22 mouse cellular contexts compared by ENCODE assay signal in the genomic region with DNA sequence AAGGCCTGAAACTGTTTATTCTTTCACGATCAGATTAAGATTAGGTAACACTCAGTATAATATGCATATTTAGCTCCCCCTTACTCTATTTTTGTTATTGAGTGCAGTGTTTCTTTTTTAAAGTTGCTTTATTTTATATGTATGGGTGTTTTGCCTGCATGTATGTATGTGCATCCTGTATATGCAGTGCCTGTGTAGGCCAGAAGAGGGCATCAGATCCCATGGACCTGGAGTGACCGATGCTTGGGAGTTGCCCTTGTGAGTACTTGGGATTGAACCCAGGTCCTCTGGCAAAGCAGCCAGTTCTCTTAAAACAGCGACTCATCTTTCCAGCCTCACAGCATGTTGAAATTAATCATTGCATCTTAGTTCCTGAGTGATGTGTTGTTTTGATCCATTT. TPM values are rescaled to one million over a fixed set of nuclear protein-coding genes. Genes with fewer than 3 reads are reported as not detected.
DNase-seq lines count a peak whose midpoint lies in the region; TF ChIP-seq lines count a peak whose summit lies in the region.
"Had no signal": no experiment of that assay in that cellular context is flagged by ENCODE, and none has a peak within 500 bp of the region (broad histone marks: within the 10 kb centered on the region; RNA-seq: fewer than 3 reads in every experiment).

No protein-coding gene starts in this region.

- no peak for DNase-seq in gastrocnemius, adult 2 months
- DNase-seq in gastrocnemius, postnatal 14 days, result no peak
- DNase-seq in left cerebral cortex, adult 2 months (ENCODE audit: extremely low spot score in 1 of 2, low spot score in 2 of 2), result no peak
- no peak for DNase-seq in left cerebral cortex, postnatal 36 days (ENCODE audit: low spot score in 2 of 2)
- DNase-seq in 3T3-L1 (ENCODE audit: low read depth, low spot score) (peak; percentile 25), MEL (ENCODE audit: low read depth, low spot score) (no peak)
- DNase-seq in c-Kit-positive CD71-positive TER-119-positive erythroid progenitor cells, embryonic 14.5 days (ENCODE audit: low spot score), result no peak
- no peak for DNase-seq in natural killer cell, adult 2 months (ENCODE audit: low spot score in 2 of 2)
- DNase-seq: adrenal gland, postnatal 36 days; cerebellum, adult 18-20 months; cerebellum, postnatal 36 days; heart, postnatal 36 days; kidney, adult 11 months; kidney, postnatal 25 days; layer of hippocampus, adult 9-11 months; lung, adult 2 months; lung, postnatal 36 days; retina, postnatal 1 day; thymus, postnatal 36 days had no signal

- peak; percentile 32; the same call in 1 of the 2 replicates for TF ChIP-seq CTCF in gastrocnemius, adult 2 months (IDR thresholded peaks at IDR 0.05)
- peak; percentile 18 for TF ChIP-seq CTCF in left cerebral cortex, adult 2 months (IDR thresholded peaks at IDR 0.05)
- peak; percentile 16 to 35 (median 19); a peak in 4 of 6 replicates for TF ChIP-seq CTCF in MEL (IDR thresholded peaks at IDR 0.05 in 2 of 3, conservative IDR thresholded peaks at IDR 0.05 in 1 of 3; ENCODE audit: control insufficient read depth in 1 of 3, insufficient read depth in 1 of 3, low read depth in 2 of 3, low read length in 3 of 3, poor library complexity in 1 of 3, severe bottlenecking in 1 of 3)

- TF ChIP-seq EP300 in MEL (IDR thresholded peaks at IDR 0.05; ENCODE audit: low read depth in 1 of 2, low read length in 2 of 2), result no peak

- H3K27ac ChIP-seq in gastrocnemius, adult 2 months, result no peak overlapping the region
- H3K27ac ChIP-seq in left cerebral cortex, adult 2 months, result no peak overlapping the region
- H3K27ac ChIP-seq in MEL (ENCODE audit: control insufficient read depth, low read depth, low read length), result no peak overlapping the region
- H3K27ac ChIP-seq: embryonic facial prominence, embryonic 15.5 days; hindbrain, embryonic 15.5 days; limb, embryonic 12.5 days had no signal

- H3K4me3 ChIP-seq in gastrocnemius, adult 2 months, result no peak overlapping the region
- H3K4me3 ChIP-seq in left cerebral cortex, adult 2 months, result no peak overlapping the region
- no peak overlapping the region for H3K4me3 ChIP-seq in MEL (ENCODE audit: control insufficient read depth in 1 of 2, insufficient read depth in 1 of 2, low read depth in 2 of 2, low read length in 2 of 2)
- H3K4me3 ChIP-seq: embryonic facial prominence, embryonic 15.5 days; hindbrain, embryonic 15.5 days; limb, embryonic 12.5 days had no signal

- no peaks in the 10 kb centered on the region; a peak in 1 of 4 replicates for H3K27me3 ChIP-seq in MEL (ENCODE audit: control insufficient read depth in 1 of 2, insufficient read depth in 2 of 2, low read length in 2 of 2)
- H3K27me3 ChIP-seq: embryonic facial prominence, embryonic 15.5 days; hindbrain, embryonic 15.5 days; limb, embryonic 12.5 days had no signal

- TF ChIP-seq RAD21 in MEL (IDR thresholded peaks at IDR 0.05; ENCODE audit: low read depth, low read length), result no peak

- H3K79me2 ChIP-seq in MEL (ENCODE audit: control insufficient read depth, insufficient read depth, low read length, poor library complexity), result no peaks in the 10 kb centered on the region

- H3K36me3 ChIP-seq in MEL (ENCODE audit: control insufficient read depth in 1 of 2, insufficient read depth in 2 of 2, low read length in 2 of 2), result no peaks in the 10 kb centered on the region
- H3K36me3 ChIP-seq: embryonic facial prominence, embryonic 15.5 days; hindbrain, embryonic 15.5 days; limb, embryonic 12.5 days had no signal

- intact Hi-C loops in gastrocnemius, adult 2 months (cut with DNase I), result no loop called here
- intact Hi-C loops in gastrocnemius, postnatal 14 days (cut with DNase I; ENCODE audit: low total_unique reads), result no loop called here
- intact Hi-C loops in left cerebral cortex, adult 2 months (cut with DNase I), result no loop called here
- intact Hi-C loops in left cerebral cortex, postnatal 36 days (cut with DNase I), result no loop called here

- TF ChIP-seq POLR2A in MEL (IDR thresholded peaks at IDR 0.05; ENCODE audit: control insufficient read depth in 1 of 2, insufficient read depth in 1 of 2, low read depth in 1 of 2, low read length in 2 of 2, poor library complexity in 1 of 2), result no peak

- no peaks in the 10 kb centered on the region for H3K4me1 ChIP-seq in MEL (ENCODE audit: control insufficient read depth in 1 of 2, insufficient read depth in 2 of 2, low read length in 2 of 2)
- H3K4me1 ChIP-seq: embryonic facial prominence, embryonic 15.5 days; hindbrain, embryonic 15.5 days; limb, embryonic 12.5 days had no signal

- no peak overlapping the region for H3K9ac ChIP-seq in MEL (ENCODE audit: control insufficient read depth, low read depth, low read length, poor library complexity, severe bottlenecking)
- H3K9ac ChIP-seq: embryonic facial prominence, embryonic 15.5 days; hindbrain, embryonic 15.5 days; limb, embryonic 12.5 days had no signal

- no peaks in the 10 kb centered on the region for H3K9me3 ChIP-seq in MEL (replicated peaks; ENCODE audit: insufficient read depth, low read length)
- H3K9me3 ChIP-seq: embryonic facial prominence, embryonic 15.5 days; hindbrain, embryonic 15.5 days had no signal

TF ChIP-seq in MEL, 35 proteins besides CTCF, POLR2A, EP300 and RAD21:
- TF ChIP-seq SMC3 (IDR thresholded peaks at IDR 0.05; ENCODE audit: low read depth, low read length), result peak; percentile 35
- TF ChIP-seq TAL1 (IDR thresholded peaks at IDR 0.05; ENCODE audit: low read length), result no peak

RNA-seq across cellular contexts. Expression of gene Slc4a4, which starts 21.0 kb away (rescaled TPM):
- total RNA-seq in gastrocnemius, adult 2 months (2021), result 10 to 100 TPM; 14.0 to 19.8 TPM
- total RNA-seq in gastrocnemius, postnatal 14 days (2021), result 1 to 10 TPM; 4.7 to 6.0 TPM
- total RNA-seq in left cerebral cortex, adult 2 months (2021), result 100 to 1,000 TPM; 104 to 119 TPM
- total RNA-seq in left cerebral cortex, postnatal 36 days (2021), result 100 to 1,000 TPM; 100 to 126 TPM
- total RNA-seq in MEL (2012; rRNA removed), result not detected in 2 replicates
- not detected for polyA plus RNA-seq in MEL (2012; ENCODE audit: insufficient read depth in 1 of 2, insufficient read length in 2 of 2, low read depth in 1 of 2, low replicate concordance in 2 of 2, missing spikeins in 1 of 2)

Comparison
In these comparisons a context has a peak if more than half of its experiments do, and no peak if none do; other contexts are left out.
1. RNA of gene Slc4a4, which starts 21.0 kb away (total RNA-seq): 100 to 126 TPM in left cerebral cortex, postnatal 36 days and 104 to 119 TPM in left cerebral cortex, adult 2 months; 14.0 to 19.8 TPM in gastrocnemius, adult 2 months, 4.7 to 6.0 TPM in gastrocnemius, postnatal 14 days and not detected in MEL; every median in the first group is over 4 times any median in the second.
2. Peak in every context shown above with its lines, with median percentiles within 50 percentile points of each other: CTCF ChIP-seq.